ENCODE assay signal across 8 mouse cellular contexts in the genomic region with DNA sequence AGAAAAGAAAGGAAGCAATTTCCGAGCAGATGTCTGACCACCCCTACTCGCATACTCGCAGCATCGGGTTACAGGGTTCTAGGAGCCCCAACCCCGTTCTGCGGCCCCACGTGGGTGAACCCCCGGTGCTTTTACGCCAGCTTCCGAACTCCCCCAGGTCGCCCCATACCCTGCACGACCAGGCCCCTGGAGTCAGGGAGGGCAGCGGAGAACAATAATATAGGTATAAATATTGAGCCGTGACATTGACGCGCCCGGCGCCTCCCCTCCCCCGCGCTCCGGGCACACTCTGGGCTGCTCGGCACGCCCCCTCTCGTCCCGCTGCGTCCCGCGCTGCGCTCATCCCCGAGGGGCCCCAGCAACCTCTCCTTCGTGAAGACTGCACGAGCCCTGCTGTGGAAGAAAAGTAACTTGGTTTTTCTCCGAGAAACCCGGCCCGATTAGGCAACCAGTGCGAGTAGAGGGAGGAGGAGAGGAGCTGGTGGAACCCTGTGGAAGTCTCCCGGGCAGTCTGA. TPM values are rescaled to one million over a fixed set of nuclear protein-coding genes. Genes with fewer than 3 reads are reported as not detected.
DNase-seq lines count a peak whose midpoint lies in the region; ATAC-seq lines count a peak whose summit lies in the region.

No protein-coding gene starts in this region.

- H3K4me1 ChIP-seq in hindbrain, embryonic 12.5 days, result peaks cover 24% of the 10 kb centered on the region

- peak overlapping the region; percentile 93 for H3K4me2 ChIP-seq in hindbrain, embryonic 12.5 days (replicated peaks)

- H3K9ac ChIP-seq in hindbrain, embryonic 12.5 days, result peak overlapping the region; percentile 59

- H3K4me3 ChIP-seq in hindbrain, embryonic 12.5 days, result peak overlapping the region; percentile 56

- H3K27me3 ChIP-seq in hindbrain, embryonic 12.5 days, result peaks cover 22% of the 10 kb centered on the region

- no peaks in the 10 kb centered on the region for H3K36me3 ChIP-seq in hindbrain, embryonic 12.5 days

- under 1% methylated on average over 37 of the region's 37 CpGs for WGBS in hindbrain, embryonic 12.5 days

- DNase-seq in NIH3T3 (ENCODE audit: low read depth), result peak; percentile 77
- DNase-seq in cerebellum, adult 8-10 months, result peak; percentile 5
- DNase-seq in frontal cortex, postnatal 10 days (ENCODE audit: low spot score in 2 of 2), result peak; percentile 23 to 53
- DNase-seq in layer of hippocampus, postnatal 36 days, result peak; percentile 38 to 44
- peak; percentile 77 to 82 for DNase-seq in lung, postnatal 4 days
- DNase-seq in right cerebral cortex, adult 18-20 months, result peak; percentile 38
- peak; percentile 62 for DNase-seq in urinary bladder, postnatal 25 days (ENCODE audit: low spot score)

- no peaks in the 10 kb centered on the region for H3K9me3 ChIP-seq in hindbrain, embryonic 12.5 days (replicated peaks)

- peak; percentile 63 for ATAC-seq in hindbrain, embryonic 12.5 days (ENCODE audit: low FRiP score)

- peak overlapping the region; percentile 68; the same call in 1 of the 2 replicates for H3K27ac ChIP-seq in hindbrain, embryonic 12.5 days

RNA-seq across cellular contexts. Expression of a gene that starts 2.3 kb away (rescaled TPM):
- 18.0 and 19.1 TPM in 2 replicates for polyA plus RNA-seq in hindbrain, embryonic 12.5 days (2016; fragmentation: Nextera tagmentation; extraction: Ambion mirVana)
- total RNA-seq in layer of hippocampus, postnatal 36 days (2021), result 1 to 10 TPM; 4.4 to 4.6 TPM

Comparison
In these comparisons a context has a peak if more than half of its experiments do, and no peak if none do; other contexts are left out.
1. Peak in every context shown above with its lines: DNase-seq, ATAC-seq, H3K4me3 ChIP-seq and H3K27ac ChIP-seq.
2. DNase-seq: peak in every context shown above with its lines; median percentile 80 in lung, postnatal 4 days; 77 in NIH3T3; 62 in urinary bladder, postnatal 25 days; 41 in layer of hippocampus, postnatal 36 days; 38 in frontal cortex, postnatal 10 days; 38 in right cerebral cortex, adult 18-20 months; 5 in cerebellum, adult 8-10 months.